Comparison of ENCODE assay signal across 8 mouse cellular contexts in the genomic region with DNA sequence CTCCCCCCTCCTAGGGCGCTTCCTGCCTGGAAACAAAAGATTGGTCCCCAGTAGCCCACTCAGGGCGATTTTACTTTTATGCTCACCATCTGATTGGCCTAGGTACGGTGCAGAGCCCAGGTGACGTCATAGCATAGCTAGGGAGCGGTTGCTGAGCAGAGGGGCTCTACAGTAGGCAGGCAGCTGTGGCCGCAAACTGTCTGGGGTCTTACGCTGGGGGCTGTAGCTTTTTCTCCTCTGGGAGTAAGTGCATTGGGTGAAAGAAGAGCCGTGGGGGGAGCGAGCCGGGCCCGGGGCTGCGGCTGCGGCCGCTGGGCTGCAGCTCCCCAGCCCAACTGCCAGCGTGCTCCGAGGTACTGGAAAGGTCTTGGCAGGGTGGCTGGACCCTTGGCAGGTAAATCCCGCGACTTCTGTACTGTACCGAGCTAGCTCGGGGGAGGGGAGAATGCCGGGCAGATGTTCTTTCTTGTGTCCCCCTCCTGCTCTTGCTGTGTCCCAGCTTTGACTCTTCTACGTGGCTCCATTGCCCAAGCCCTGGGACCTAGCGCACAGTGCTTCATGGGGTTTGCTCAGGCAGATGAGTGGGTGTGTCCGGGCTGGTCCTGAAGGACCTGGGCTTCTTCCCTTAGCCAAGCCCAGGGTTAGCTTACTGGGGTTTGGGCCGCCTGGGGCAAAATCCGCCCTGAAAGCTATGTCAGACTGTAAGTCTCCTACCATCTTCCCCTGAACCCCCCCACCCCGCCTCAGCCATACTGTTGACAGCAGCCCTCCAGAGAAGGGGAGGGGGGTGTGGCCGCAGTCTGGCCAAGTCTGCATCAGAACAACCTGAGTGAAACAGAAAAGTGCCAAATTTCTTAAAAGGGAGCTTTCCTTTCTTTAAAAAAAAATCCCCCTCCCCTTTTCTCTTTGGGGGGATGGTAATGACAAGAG.
DNase-seq lines count a peak whose midpoint lies in the region; ATAC-seq and TF ChIP-seq lines count a peak whose summit lies in the region.

No protein-coding gene starts in this region.

- no peak overlapping the region for H3K27ac ChIP-seq in heart, embryonic 12.5 days (ENCODE audit: poor library complexity, severe bottlenecking)
- H3K27ac ChIP-seq in layer of hippocampus, adult 2 months, result peak overlapping the region; percentile 85
- no peak overlapping the region for H3K27ac ChIP-seq in liver, postnatal 0 days (ENCODE audit: low read depth)

- H3K9me3 ChIP-seq in megakaryocyte, embryonic 14.5 days, result no peaks in the 10 kb centered on the region
- no peaks in the 10 kb centered on the region for H3K9me3 ChIP-seq in heart, embryonic 12.5 days (replicated peaks)
- no peaks in the 10 kb centered on the region for H3K9me3 ChIP-seq in liver, postnatal 0 days (ENCODE audit: low read length)

- H3K4me1 ChIP-seq in megakaryocyte, embryonic 14.5 days, result no peaks in the 10 kb centered on the region
- no peaks in the 10 kb centered on the region for H3K4me1 ChIP-seq in heart, embryonic 12.5 days (replicated peaks)
- no peaks in the 10 kb centered on the region for H3K4me1 ChIP-seq in liver, postnatal 0 days (ENCODE audit: insufficient read depth)

- no peak for ATAC-seq in megakaryocyte, adult 5-6 weeks (ENCODE audit: poor library complexity, severe bottlenecking)
- peak; percentile 98 for ATAC-seq in common myeloid progenitor, adult 5-6 weeks (replicated peaks; ENCODE audit: low read depth, poor library complexity, severe bottlenecking)
- ATAC-seq in heart, embryonic 12.5 days (ENCODE audit: insufficient number of reproducible peaks, low FRiP score), result peak; percentile 86
- ATAC-seq in liver, postnatal 0 days, result no peak

- H3K4me2 ChIP-seq in heart, embryonic 12.5 days, result peak overlapping the region; percentile 73
- H3K4me2 ChIP-seq in liver, postnatal 0 days (ENCODE audit: low read depth, low read length), result peak overlapping the region; percentile 57

- H3K27me3 ChIP-seq in megakaryocyte, embryonic 14.5 days (replicated peaks), result peaks cover 16% of the 10 kb centered on the region
- H3K27me3 ChIP-seq in heart, embryonic 12.5 days (replicated peaks), result peaks cover 9% of the 10 kb centered on the region; the same call in 1 of the 2 replicates
- no peaks in the 10 kb centered on the region for H3K27me3 ChIP-seq in liver, postnatal 0 days (ENCODE audit: insufficient read depth, low read length)

- TF ChIP-seq EP300 in liver, postnatal 0 days (IDR thresholded peaks at IDR 0.05; ENCODE audit: low read depth), result no peak

- no peak for TF ChIP-seq CTCF in layer of hippocampus, adult 2 months (conservative IDR thresholded peaks at IDR 0.05)
- TF ChIP-seq CTCF in liver, postnatal 0 days (IDR thresholded peaks at IDR 0.05; ENCODE audit: low read depth), result no peak

- 18% methylated on average over 28 of the region's 28 CpGs for WGBS in heart, embryonic 12.5 days
- 15% methylated on average over 22 of the region's 28 CpGs for WGBS in liver, postnatal 0 days (ENCODE audit: insufficient replicate concordance)

- peak; percentile 46 to 62 for DNase-seq in layer of hippocampus, adult 2 months (ENCODE audit: low spot score in 2 of 2)
- DNase-seq in liver, postnatal 0 days, result no peak
- peak; percentile 27 for DNase-seq in retina, postnatal 7 days (ENCODE audit: low read depth, low spot score)
- DNase-seq in urinary bladder, adult 2 months (ENCODE audit: low spot score), result no peak

- no peaks in the 10 kb centered on the region for H3K36me3 ChIP-seq in megakaryocyte, embryonic 14.5 days (replicated peaks; ENCODE audit: low read length)
- H3K36me3 ChIP-seq in heart, embryonic 12.5 days, result no peaks in the 10 kb centered on the region
- no peaks in the 10 kb centered on the region for H3K36me3 ChIP-seq in liver, postnatal 0 days (replicated peaks; ENCODE audit: insufficient read depth, low read length)

- peak overlapping the region; percentile 71 for H3K9ac ChIP-seq in heart, embryonic 12.5 days
- H3K9ac ChIP-seq in liver, postnatal 0 days (replicated peaks), result no peak overlapping the region

- H3K4me3 ChIP-seq in megakaryocyte, embryonic 14.5 days (replicated peaks), result peak overlapping the region; percentile 62
- peak overlapping the region; percentile 61 for H3K4me3 ChIP-seq in heart, embryonic 12.5 days
- peak overlapping the region; percentile 62 for H3K4me3 ChIP-seq in layer of hippocampus, adult 2 months
- H3K4me3 ChIP-seq in liver, postnatal 0 days (ENCODE audit: low read depth, low read length), result no peak overlapping the region

Comparison
In these comparisons a context has a peak if more than half of its experiments do, and no peak if none do; other contexts are left out.
1. ATAC-seq: peak in common myeloid progenitor, adult 5-6 weeks (single experiment) and heart, embryonic 12.5 days (single experiment); none in megakaryocyte, adult 5-6 weeks (single experiment) and liver, postnatal 0 days (single experiment).
2. DNase-seq: peak in layer of hippocampus, adult 2 months (2 of 2) and retina, postnatal 7 days (single experiment); none in liver, postnatal 0 days (single experiment) and urinary bladder, adult 2 months (single experiment).